Mouse (Mus musculus): ENCODE measurements around the gene Zfp11.
A peak's percentile ranks its signal among the peaks of the same experiment; 100 is the strongest.
"Not testable (repeated sequence)": the region's sequence is repeated elsewhere in the genome, so short reads cannot be mapped to it uniquely, and the experiment has no call there.

The Zfp11 gene

DNA sequence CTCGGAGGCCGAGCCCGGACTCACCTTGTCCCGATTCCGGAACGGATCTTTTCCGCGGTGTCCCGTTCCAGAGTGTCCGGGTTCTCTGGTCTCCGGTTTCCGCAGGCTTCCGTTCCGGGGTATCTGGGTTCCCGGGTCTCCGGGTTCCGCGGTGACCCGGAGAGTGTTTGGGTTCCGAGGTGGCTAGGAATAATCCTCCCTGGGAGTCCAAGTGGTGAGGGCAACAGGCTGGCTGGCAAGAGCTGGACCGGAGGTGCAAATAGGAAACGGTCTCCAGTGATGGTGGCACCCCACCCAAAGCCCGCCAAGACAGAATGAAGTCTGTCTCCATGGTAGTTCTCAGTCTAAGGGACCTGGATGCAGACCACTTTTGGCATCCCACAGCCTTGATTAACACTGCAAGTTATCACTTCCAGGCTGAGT, at the start of gene Zfp11:
Gene Zfp11 (minus strand): TSS at position 64 of the 423 bp plus-strand sequence.
- peak; percentile 68 for DNase-seq (ENCODE audit: extremely low spot score, low read depth, low spot score)

DNA sequence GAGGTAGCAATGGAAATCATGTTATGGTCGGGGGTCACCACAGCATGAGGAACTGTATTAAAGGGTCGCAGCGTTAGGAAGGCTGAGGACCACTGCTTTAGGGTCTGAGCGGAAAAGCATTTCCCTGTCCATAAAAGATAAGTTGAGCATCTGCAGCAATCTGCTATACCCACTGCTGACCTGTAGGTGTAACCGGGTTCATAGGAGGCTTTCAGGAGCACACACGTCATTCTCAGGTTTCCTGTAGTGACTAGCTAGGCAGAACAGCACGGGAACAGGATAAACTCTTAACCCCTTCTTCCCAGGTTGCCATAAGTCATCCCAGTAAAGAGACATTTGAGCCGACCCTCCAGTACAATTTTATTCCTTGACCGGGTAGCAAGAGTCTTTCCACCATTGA, 47.1 kb upstream of the Zfp11 start:
- DNase-seq (ENCODE audit: extremely low spot score, low read depth, low spot score) = no peak

DNA sequence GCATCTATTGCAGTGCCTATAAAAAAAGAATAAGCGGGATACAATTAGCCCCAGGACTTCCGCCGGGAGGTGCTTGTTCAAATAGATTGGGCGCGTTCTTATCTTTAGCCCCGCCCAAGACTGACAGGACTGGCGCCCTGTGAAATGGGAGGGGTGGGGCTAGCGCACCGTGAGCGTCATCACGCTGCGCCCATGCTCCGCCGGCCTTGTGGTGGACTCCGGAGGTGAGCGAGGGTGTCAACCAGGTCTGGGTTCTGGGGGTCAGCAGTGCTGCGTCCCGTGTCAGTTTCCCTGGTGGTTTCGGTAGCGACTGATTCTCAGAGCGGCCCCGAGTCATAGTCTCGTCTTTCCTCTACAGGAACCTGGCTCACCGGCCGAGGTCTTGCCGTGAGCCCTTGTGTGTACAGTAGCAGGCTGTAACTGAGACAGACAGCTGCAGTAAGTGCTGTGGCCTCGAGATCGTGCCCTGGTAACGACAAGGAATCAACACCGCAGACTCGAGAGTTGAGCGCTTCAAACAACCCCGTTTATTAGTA, 45.5 kb upstream of the Zfp11 start, which contains the start of gene Mrps17:
Gene Mrps17 (plus strand): TSS at position 172 of the 536 bp plus-strand sequence.
- DNase-seq (ENCODE audit: extremely low spot score, low read depth, low spot score) = peak; percentile 73

DNA sequence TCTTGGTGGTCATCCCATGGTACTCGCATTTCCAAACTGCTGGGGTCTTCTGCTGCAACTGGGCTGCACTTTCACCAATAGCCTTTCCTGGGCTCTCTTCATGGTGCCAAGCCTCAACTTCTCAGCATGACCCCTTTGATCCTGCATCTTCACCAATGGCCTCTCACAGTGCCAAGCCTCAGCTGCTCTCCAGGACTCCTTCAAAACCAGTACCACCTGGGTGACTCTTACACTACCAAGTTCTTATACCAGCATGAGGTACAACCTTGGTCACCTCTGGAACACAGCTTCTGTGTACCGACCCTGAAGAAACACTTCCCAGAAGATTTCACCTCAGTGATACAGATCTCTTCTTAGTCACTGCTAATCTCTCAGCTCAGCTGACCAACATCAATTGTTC, 38.5 kb upstream of the Zfp11 start, which contains the start of gene Sept14:
Gene Sept14 (minus strand): TSS at position 101 of the 400 bp plus-strand sequence.
- no peak for DNase-seq (ENCODE audit: extremely low spot score, low read depth, low spot score)

DNA sequence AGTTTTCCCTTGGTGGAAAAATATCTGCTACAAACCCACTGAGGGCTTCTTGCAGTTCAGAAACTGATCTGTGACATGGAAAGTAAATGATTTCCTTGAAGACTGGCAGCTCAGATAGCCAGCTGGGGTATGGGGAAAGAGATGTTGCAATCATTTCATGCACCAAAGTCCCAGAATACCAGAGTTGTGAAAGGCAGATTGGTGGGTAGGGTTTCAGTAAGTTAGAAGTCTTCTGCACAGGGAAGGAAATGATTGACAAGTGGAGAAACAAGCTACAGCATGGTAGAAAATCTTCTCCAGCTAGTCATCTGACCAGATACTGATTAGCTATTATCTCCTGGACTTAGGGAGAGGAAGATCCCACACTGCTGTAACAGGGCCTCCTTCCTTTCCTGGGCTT, 33.5 kb upstream of the Zfp11 start:
- no peak for DNase-seq (ENCODE audit: extremely low spot score, low read depth, low spot score)

DNA sequence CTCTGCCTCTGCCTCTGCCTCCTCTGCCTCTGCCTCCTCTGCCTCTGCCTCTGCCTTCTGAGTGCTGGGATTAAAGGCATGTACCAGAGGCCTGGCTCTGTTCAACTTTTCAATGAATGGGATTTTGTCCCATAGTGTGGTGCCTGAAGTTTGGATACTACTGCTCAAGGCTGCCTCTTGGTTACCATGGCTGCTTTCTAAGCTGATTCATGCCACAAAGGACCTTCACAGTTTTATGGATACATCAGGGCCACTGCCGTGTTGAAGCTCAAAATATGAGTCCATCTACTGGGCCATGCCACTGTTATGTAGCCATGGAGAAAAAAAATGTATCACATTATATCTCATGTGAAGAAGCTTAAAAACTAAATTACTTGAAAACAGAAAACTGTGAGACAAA, 31.8 kb upstream of the Zfp11 start:
- no peak for DNase-seq (ENCODE audit: extremely low spot score, low read depth, low spot score)

DNA sequence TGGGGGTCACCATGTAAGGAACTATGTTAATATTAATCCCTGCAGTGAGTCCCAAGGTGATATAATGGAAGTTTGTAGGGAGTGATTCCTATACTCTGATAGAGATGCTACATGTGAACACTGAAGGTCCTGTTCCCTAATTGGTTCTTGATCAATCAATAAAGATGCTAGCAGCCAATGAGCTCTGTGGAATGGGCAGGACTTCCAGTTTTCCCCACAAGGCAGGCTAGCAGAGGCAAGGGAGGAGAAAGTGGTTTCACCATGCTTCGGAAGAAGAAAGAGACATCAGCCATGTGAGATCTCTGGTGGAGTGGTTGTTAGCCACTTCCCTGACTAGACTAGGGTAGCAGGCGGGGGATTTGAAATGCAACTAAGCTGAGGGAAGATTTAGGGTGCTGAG, 30.6 kb upstream of the Zfp11 start:
- DNase-seq (ENCODE audit: extremely low spot score, low read depth, low spot score) = no peak

DNA sequence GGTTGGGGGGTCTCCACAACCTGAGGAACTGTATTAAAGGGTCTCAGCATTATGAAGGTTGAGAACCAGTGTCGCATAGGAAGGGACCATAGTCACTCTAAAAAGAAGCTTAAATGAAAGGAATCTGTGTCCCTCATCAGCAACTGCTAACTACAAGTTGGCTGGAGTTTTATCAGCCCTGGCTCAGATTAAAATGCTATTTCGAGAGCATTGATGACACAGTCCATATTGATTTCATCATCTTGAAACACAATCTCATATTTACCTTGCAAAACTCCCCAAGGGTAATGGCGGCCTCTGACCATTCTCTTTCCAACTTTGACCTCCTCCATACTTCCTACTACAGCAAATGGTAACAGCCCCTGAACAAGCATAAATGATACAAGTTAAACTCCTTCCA, 20.6 kb upstream of the Zfp11 start:
- no peak for DNase-seq (ENCODE audit: extremely low spot score, low read depth, low spot score)

DNA sequence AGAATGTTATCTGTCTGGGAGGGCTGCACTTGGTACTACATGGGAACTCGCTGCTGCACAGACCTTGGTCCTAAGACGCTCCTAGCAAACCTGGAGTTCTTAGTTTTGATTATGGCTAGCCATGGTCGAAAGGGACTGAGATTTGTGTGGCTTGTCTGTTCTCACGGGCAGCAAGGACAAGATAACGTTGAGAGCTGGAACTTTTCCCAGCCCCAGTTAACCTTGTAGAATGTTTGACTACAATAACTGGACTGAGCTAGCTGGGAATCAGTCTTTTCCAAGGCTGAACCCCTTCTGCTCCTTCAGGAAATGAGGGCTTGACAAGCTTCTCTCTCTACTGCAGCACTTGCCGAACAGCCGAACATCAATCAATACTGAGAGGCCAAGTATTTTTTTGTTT, 17.7 kb upstream of the Zfp11 start:
- DNase-seq (ENCODE audit: extremely low spot score, low read depth, low spot score) = no peak

DNA sequence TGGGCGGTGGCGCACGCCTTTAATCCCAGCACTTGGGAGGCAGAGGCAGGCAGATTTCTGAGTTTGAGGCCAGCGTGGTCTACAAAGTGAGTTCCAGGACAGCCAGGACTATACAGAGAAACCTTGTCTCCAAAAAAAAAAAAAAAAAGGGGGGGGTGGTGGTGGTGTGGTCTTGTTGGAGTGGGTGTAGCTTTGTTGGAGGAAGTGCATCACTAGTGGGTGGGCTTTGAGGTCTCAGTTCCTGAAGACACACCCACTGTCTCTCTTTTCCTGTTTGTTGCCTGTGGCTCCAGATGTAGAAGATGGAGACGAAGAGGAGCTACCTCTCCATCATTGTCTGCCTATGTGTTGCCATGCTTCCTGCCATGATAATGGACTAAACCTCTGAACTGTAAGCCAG, 15.2 kb upstream of the Zfp11 start:
- DNase-seq (ENCODE audit: extremely low spot score, low read depth, low spot score) = not testable (repeated sequence)

DNA sequence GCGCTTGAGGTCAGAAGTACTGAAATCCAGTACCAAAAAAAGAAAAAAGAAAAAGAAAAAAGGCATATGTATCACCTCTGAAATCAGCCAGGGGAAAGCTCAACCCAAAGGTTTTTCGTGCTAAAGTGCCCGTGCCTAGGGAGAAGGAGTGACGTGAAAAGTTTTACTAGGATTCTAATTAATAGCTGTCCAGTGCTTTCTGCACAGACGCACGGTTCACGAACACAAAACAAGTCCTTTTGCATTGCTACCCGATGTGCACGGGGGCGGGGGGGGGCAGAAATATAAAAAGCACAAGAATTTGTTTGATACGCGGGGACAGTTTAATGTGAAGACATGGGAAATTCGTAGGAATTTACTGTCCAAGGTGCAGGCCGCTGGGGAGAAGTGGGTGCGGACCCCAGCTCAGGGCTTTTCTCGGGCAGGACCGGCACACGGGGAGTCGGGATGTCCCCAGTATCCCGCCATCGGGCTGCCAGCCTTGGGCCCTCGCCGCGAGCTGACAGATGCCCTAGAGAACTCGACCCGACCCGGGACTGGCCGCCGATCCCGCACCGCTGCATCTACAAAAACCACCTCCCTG, 355 bp downstream of the Zfp11 start:
- DNase-seq (ENCODE audit: extremely low spot score, low read depth, low spot score) = no peak

DNA sequence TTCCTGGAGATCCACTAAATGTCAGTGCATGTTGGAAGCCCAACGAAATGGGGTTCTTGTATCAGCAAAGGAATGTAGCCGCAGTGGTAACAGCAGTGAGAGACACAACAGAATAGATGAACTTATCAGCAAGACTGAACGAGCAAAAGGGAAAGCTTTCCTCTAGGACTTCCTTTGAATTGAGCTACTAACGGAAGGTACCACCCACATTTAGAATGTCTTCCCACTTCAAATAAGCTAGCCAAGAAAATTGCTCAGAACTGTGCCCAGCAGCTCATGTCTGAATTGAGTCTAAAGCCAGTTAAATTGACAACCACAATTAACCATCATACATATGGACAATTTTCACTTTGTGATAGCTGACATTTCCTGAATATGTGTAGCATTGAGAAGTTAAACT, 2.0 kb downstream of the Zfp11 start:
- no peak for DNase-seq (ENCODE audit: extremely low spot score, low read depth, low spot score)

DNA sequence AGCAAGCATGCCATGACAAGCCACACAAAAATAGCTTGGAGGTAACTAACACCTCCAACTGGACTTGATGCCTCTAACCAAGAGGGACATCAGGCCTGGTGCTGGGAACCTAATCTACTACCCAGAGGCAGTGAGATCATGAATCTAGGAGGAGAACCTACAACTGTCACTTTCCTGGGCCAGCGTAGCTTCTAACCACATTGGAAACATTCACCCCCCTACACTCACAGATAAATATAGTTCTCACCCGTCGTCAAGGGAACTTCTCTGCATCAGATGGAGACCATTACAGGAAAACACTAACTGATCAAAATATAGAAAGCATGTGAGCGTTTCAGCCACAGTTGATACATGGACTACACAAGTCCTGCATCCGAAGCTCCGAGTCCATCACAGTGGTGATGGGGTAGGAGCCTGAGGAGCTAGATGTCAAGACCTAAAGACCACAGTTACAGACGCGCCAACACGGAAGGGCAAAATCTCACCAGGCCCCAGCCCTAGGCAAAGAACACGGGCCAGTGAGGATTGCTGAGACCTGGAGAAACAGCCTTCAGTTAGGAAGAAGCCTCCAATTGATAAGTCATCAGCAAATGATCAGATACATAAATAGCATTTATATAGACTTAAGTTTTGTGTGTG, 3.5 kb downstream of the Zfp11 start:
- no peak for DNase-seq (ENCODE audit: extremely low spot score, low read depth, low spot score)

DNA sequence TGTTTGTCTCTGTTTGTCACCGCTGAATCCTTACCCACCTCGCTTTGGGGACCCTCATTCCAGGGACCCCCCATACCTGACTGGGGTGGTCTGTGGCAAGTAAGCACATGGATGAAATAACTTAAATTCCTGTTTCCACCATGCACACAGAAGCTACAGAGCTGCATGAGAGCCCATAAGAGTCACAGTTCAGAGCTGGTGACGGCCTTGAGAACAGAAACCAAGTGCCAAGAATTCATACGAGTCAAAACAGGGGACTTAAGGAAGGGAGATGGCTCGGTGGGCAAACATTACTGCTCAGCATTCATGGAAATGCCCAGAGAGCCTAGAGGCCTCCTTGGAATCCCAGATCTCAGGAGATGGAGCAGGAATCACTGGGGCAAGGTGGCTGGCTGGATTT, 5.8 kb downstream of the Zfp11 start:
- DNase-seq (ENCODE audit: extremely low spot score, low read depth, low spot score) = no peak

DNA sequence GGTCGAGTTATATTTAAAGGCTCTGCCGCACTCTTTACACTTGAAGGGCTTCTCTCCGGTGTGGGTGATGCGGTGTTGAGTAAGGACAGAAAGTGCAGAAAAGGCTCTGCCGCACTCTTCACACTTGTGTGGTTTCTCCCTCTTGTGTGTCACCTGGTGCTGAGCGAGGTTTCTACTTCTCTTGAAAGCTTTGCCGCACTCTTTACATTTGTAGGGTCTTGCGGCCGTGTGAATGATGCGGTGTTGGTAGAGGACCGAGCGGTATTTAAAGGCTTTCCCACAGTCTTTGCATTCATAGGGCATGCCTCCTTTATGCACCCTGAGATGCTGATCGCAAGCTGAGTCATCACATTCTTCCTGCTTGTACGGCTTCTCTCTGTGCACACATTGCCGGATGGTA, 12.0 kb downstream of the Zfp11 start:
- no peak for DNase-seq (ENCODE audit: extremely low spot score, low read depth, low spot score)

DNA sequence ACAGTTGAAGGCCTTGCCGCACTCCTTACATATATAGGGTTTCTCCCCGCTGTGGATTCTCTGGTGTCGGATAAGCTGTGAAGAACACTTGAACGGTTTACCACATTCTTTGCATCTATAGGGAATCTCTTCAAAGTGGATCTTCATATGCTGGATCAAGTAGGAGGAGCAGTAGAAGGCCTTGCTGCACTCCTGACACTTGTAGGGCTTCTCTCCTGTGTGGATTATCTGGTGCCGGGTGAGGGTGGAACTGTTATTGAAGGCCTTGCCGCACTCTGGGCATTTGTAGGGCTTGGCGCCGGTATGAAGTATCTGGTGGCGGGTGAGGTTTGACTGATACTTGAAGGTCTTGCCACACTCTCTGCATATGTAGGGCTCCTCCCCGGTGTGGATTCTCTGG, 12.9 kb downstream of the Zfp11 start:
- DNase-seq (ENCODE audit: extremely low spot score, low read depth, low spot score) = no peak

DNA sequence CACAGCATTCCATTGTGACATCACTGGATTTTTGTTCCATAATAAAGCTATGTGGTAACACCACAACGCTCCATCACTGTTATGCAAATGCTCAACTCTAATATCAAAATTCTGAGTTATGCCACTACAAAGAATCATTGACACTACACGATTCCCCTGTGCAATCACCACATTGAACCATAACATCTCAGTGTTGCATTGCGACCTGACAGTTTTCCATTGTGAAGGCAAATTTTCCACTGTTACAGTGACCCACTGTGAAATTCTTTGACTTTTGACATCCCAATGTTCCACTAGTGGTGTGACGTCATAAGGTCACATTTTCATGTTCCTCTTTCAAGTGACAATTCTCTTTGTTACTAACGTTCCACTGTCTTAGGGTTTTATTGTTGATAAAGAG, 19.0 kb downstream of the Zfp11 start:
- no peak for DNase-seq (ENCODE audit: extremely low spot score, low read depth, low spot score)

DNA sequence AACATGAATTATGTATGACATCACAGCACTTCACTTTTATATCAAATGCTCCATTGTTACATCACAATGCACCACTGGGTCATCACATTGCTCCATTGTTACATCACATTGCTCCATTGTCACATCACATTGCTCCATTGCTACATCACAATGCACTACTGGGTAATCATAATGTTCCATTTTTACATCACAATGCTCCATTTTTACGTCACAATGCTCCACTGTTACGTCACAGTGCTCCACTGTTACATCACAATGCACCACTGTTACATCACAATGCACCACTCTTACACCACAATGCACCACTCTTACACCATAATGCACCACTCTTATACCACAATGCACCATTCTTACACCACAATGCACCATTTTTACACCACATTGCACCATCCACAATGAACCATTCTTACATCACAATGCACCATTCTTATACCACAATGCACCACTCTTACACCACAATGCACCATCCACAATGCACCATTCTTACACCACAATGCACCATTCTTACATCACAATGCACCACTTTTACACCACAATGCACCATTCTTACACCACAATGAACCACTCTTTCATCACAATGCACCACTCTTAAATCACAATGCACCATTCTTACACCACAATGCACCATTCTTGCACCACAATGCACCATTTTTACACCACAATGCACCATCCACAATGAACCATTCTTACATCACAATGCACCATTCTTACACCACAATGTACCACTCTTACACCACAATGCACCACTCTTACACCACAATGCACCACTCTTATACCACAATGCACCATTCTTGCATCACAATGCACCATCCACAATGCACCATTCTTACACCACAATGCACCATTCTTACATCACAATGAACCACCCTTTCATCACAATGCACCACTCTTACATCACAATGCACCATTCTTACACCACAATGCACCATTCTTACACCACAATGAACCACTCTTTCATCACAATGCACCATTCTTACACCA, 37.3 kb downstream of the Zfp11 start:
- DNase-seq (ENCODE audit: extremely low spot score, low read depth, low spot score) = not testable (repeated sequence)

DNA sequence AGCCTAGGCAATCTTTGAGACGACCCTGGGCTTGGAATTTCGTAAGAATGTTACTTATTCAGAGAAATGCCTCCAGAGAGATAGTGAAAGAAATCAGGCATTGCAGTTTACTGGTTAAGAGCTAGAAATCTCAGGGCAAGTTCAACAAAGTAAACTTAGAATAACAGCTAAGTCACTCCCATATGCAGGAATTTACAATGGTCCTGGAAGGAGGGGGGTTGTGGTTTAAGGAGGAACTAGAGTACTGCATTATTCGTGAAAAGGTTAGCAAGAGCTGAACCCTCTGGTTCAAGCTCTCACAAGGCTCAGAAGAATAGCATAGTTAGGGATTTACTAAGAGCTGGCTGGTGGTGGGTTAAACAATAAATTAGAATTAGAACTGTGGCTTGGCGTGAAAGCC, 43.3 kb downstream of the Zfp11 start:
- not testable (repeated sequence) for DNase-seq (ENCODE audit: extremely low spot score, low read depth, low spot score)

DNA sequence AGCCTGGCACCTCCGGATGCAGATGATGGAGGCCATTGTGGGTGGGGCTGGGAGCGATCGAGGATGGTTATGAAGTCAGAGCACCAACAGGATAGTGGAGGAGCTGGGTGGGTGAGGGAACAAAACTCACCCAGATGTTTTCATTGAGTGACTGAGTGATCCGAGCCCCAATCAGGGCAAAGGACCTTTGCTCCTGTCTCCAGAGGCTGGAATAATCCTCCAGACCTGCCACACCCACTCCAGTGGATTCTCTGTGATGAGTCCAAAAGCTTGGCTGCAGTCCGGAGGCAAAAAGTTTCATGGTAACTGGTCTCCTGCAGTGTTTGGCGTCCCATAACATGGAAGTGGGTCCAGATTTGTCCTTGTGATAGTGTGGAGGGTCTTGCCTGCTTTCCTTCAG, 43.8 kb downstream of the Zfp11 start:
- DNase-seq (ENCODE audit: extremely low spot score, low read depth, low spot score) = no peak

DNA sequence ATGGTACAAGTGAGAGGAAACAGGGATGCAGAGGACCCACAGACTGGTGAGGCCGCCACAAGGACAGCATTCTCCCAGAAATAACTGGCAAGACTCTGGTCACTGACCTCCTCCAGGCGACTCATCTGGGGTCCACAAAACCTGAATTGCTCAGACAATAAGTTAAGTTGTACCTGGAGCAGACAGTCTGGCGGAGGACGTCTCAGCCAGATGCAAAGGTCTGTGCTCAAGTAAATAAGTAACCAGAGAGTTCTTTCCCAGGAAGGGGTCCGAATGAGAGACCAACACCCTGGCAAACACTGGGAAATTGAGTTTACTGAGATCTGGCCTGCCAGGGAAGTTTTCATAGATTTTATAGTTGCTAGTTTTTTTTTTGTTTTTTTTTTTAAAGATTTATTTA, 48.5 kb downstream of the Zfp11 start:
- no peak for DNase-seq (ENCODE audit: extremely low spot score, low read depth, low spot score)
